Mouse (Mus musculus): Measurements from ENCODE around the gene Itgb4. TPM values are rescaled to one million over a fixed set of nuclear protein-coding genes. Genes with fewer than 3 reads are reported as not detected.

The Itgb4 gene
- polyA plus RNA-seq, 1 experiment from 2014 or later = 0.77 TPM

- H3K27ac ChIP-seq (ENCODE audit: low read depth, low read length) = no peak overlapping the region
- H3K4me3 ChIP-seq (ENCODE audit: low read depth, low read length) = no peak overlapping the region
- WGBS = 71% methylated on average over 8 of the region's 8 CpGs
- no peaks in the 10 kb centered on the region for H3K9me3 ChIP-seq (ENCODE audit: control insufficient read depth, low read length)
- no peak overlapping the region for H3K9ac ChIP-seq (ENCODE audit: low read depth, low read length)
- no peak overlapping the region for H3K4me2 ChIP-seq
- no peak for DNase-seq (ENCODE audit: low spot score)
- peaks cover 14% of the 10 kb centered on the region for H3K27me3 ChIP-seq (replicated peaks; ENCODE audit: control insufficient read depth, insufficient read depth, low read length)
- H3K36me3 ChIP-seq (ENCODE audit: control insufficient read depth, insufficient read depth, low read length) = no peaks in the 10 kb centered on the region
- no peaks in the 10 kb centered on the region for H3K4me1 ChIP-seq (replicated peaks; ENCODE audit: control insufficient read depth, insufficient read depth, low read length)
- no peak for ATAC-seq (replicated peaks; ENCODE audit: low FRiP score)
Observed at GRCm38 (mm10) chr11:115983291-115983690, 8.8 kb downstream of the Itgb4 start.

GRCm38 (mm10) chr11:115989686-115990085 lies 15.2 kb downstream of the Itgb4 start:
- H3K4me3 ChIP-seq (ENCODE audit: low read depth, low read length) = peak overlapping the region; percentile 37
- DNase-seq (ENCODE audit: low spot score) = no peak
- H3K4me2 ChIP-seq = peak overlapping the region; percentile 57
- H3K27me3 ChIP-seq (replicated peaks; ENCODE audit: control insufficient read depth, insufficient read depth, low read length) = 0 out of 2 replicates have a peak, but pooled peaks cover 4% of the 10 kb centered on the region
- no peaks in the 10 kb centered on the region for H3K36me3 ChIP-seq (ENCODE audit: control insufficient read depth, insufficient read depth, low read length)
- no peaks in the 10 kb centered on the region for H3K9me3 ChIP-seq (ENCODE audit: control insufficient read depth, low read length)
- H3K27ac ChIP-seq (ENCODE audit: low read depth, low read length) = no peak overlapping the region
- 0 out of 2 replicates have a peak, but pooled peaks have one; percentile 31 for ATAC-seq (replicated peaks; ENCODE audit: low FRiP score)
- whole genome bisulfite sequencing = 25% methylated on average over 15 of the region's 15 CpGs
- 0 out of 2 replicates have a peak overlapping the region, but pooled peaks have one; percentile 35 for H3K9ac ChIP-seq (ENCODE audit: low read depth, low read length)
- H3K4me1 ChIP-seq (replicated peaks; ENCODE audit: control insufficient read depth, insufficient read depth, low read length) = 0 out of 2 replicates have a peak, but pooled peaks cover 3% of the 10 kb centered on the region

GRCm38 (mm10) chr11:115992098-115992497 lies 17.6 kb downstream of the Itgb4 start:
- no peak overlapping the region for H3K4me3 ChIP-seq (ENCODE audit: low read depth, low read length)
- 61% methylated on average over 4 of the region's 4 CpGs for WGBS
- H3K9me3 ChIP-seq (ENCODE audit: control insufficient read depth, low read length) = no peaks in the 10 kb centered on the region
- no peaks in the 10 kb centered on the region for H3K36me3 ChIP-seq (ENCODE audit: control insufficient read depth, insufficient read depth, low read length)
- no peak overlapping the region for H3K9ac ChIP-seq (ENCODE audit: low read depth, low read length)
- H3K27ac ChIP-seq (ENCODE audit: low read depth, low read length) = no peak overlapping the region
- no peak overlapping the region for H3K4me2 ChIP-seq
- DNase-seq (ENCODE audit: low spot score) = no peak
- H3K27me3 ChIP-seq (replicated peaks; ENCODE audit: control insufficient read depth, insufficient read depth, low read length) = 0 out of 2 replicates have a peak, but pooled peaks cover 4% of the 10 kb centered on the region
- no peak for ATAC-seq (replicated peaks; ENCODE audit: low FRiP score)
- H3K4me1 ChIP-seq (replicated peaks; ENCODE audit: control insufficient read depth, insufficient read depth, low read length) = 0 out of 2 replicates have a peak, but pooled peaks cover 3% of the 10 kb centered on the region

- DNase-seq (ENCODE audit: low spot score) = no peak
- Histone ChIP-seq H3K36me3 (ENCODE audit: control insufficient read depth, insufficient read depth, low read length) (no peaks in the 10 kb centered on the region), H3K27me3 (replicated peaks; ENCODE audit: control insufficient read depth, insufficient read depth, low read length) (peaks cover 4% of the 10 kb centered on the region; the same call in 1 of the 2 replicates), H3K4me3 (ENCODE audit: low read depth, low read length) (no peak overlapping the region), H3K27ac (ENCODE audit: low read depth, low read length) (no peak overlapping the region), H3K4me2 (no peak overlapping the region), H3K4me1 (replicated peaks; ENCODE audit: control insufficient read depth, insufficient read depth, low read length) (peaks cover 11% of the 10 kb centered on the region), H3K9ac (ENCODE audit: low read depth, low read length) (no peak overlapping the region), H3K9me3 (ENCODE audit: control insufficient read depth, low read length) (no peaks in the 10 kb centered on the region)
- WGBS = 83% methylated on average over 3 of the region's 3 CpGs
- no peak for ATAC-seq (replicated peaks; ENCODE audit: low FRiP score)
Observed at GRCm38 (mm10) chr11:115995256-115995655, 20.7 kb downstream of the Itgb4 start.

GRCm38 (mm10) chr11:115997047-115997446 lies 22.5 kb downstream of the Itgb4 start:
- Histone ChIP-seq H3K4me2 (no peak overlapping the region), H3K27me3 (replicated peaks; ENCODE audit: control insufficient read depth, insufficient read depth, low read length) (peaks cover 6% of the 10 kb centered on the region; the same call in 1 of the 2 replicates), H3K9ac (ENCODE audit: low read depth, low read length) (no peak overlapping the region), H3K9me3 (ENCODE audit: control insufficient read depth, low read length) (no peaks in the 10 kb centered on the region), H3K27ac (ENCODE audit: low read depth, low read length) (no peak overlapping the region), H3K4me3 (ENCODE audit: low read depth, low read length) (no peak overlapping the region), H3K36me3 (ENCODE audit: control insufficient read depth, insufficient read depth, low read length) (no peaks in the 10 kb centered on the region), H3K4me1 (replicated peaks; ENCODE audit: control insufficient read depth, insufficient read depth, low read length) (peaks cover 11% of the 10 kb centered on the region)
- ATAC-seq (replicated peaks; ENCODE audit: low FRiP score) = no peak
- DNase-seq (ENCODE audit: low spot score) = no peak
- 69% methylated on average over 4 of the region's 4 CpGs for WGBS

GRCm38 (mm10) chr11:115997662-115998061 lies 23.2 kb downstream of the Itgb4 start:
- WGBS = 56% methylated on average over 5 of the region's 5 CpGs
- Histone ChIP-seq H3K9ac (ENCODE audit: low read depth, low read length) (no peak overlapping the region), H3K4me2 (no peak overlapping the region), H3K27ac (ENCODE audit: low read depth, low read length) (no peak overlapping the region), H3K4me1 (replicated peaks; ENCODE audit: control insufficient read depth, insufficient read depth, low read length) (peaks cover 11% of the 10 kb centered on the region), H3K4me3 (ENCODE audit: low read depth, low read length) (no peak overlapping the region), H3K36me3 (ENCODE audit: control insufficient read depth, insufficient read depth, low read length) (no peaks in the 10 kb centered on the region), H3K27me3 (replicated peaks; ENCODE audit: control insufficient read depth, insufficient read depth, low read length) (peaks cover 6% of the 10 kb centered on the region; the same call in 1 of the 2 replicates), H3K9me3 (ENCODE audit: control insufficient read depth, low read length) (no peaks in the 10 kb centered on the region)
- no peak for ATAC-seq (replicated peaks; ENCODE audit: low FRiP score)
- no peak for DNase-seq (ENCODE audit: low spot score)

- no peaks in the 10 kb centered on the region for H3K9me3 ChIP-seq (ENCODE audit: control insufficient read depth, low read length)
- H3K9ac ChIP-seq (ENCODE audit: low read depth, low read length) = no peak overlapping the region
- H3K27me3 ChIP-seq (replicated peaks; ENCODE audit: control insufficient read depth, insufficient read depth, low read length) = peaks cover 6% of the 10 kb centered on the region; the same call in 1 of the 2 replicates
- 41% methylated on average over 7 of the region's 7 CpGs for whole genome bisulfite sequencing
- no peak overlapping the region for H3K4me3 ChIP-seq (ENCODE audit: low read depth, low read length)
- H3K4me2 ChIP-seq = peak overlapping the region; percentile 9; the same call in 1 of the 2 replicates
- DNase-seq (ENCODE audit: low spot score) = no peak
- peaks cover 18% of the 10 kb centered on the region for H3K4me1 ChIP-seq (replicated peaks; ENCODE audit: control insufficient read depth, insufficient read depth, low read length)
- ATAC-seq (replicated peaks; ENCODE audit: low FRiP score) = no peak
- H3K27ac ChIP-seq (ENCODE audit: low read depth, low read length) = no peak overlapping the region
- no peaks in the 10 kb centered on the region for H3K36me3 ChIP-seq (ENCODE audit: control insufficient read depth, insufficient read depth, low read length)
Observed at GRCm38 (mm10) chr11:115999027-115999426, 24.5 kb downstream of the Itgb4 start.

GRCm38 (mm10) chr11:115999538-116000143 lies 25.1 kb downstream of the Itgb4 start:
- 9% methylated on average over 14 of the region's 14 CpGs for WGBS
- H3K4me2 ChIP-seq = peak overlapping the region; percentile 12; the same call in 1 of the 2 replicates

GRCm38 (mm10) chr11:116000607-116001006 lies 26.1 kb downstream of the Itgb4 start:
- no peak overlapping the region for H3K27ac ChIP-seq (ENCODE audit: low read depth, low read length)

More at GRCm38 (mm10) chr11:115999538-116000143, 25.1 kb downstream of the Itgb4 start:
- Histone ChIP-seq H3K36me3 (ENCODE audit: control insufficient read depth, insufficient read depth, low read length) (no peaks in the 10 kb centered on the region), H3K9me3 (ENCODE audit: control insufficient read depth, low read length) (no peaks in the 10 kb centered on the region), H3K27me3 (replicated peaks; ENCODE audit: control insufficient read depth, insufficient read depth, low read length) (peaks cover 6% of the 10 kb centered on the region; the same call in 1 of the 2 replicates), H3K4me3 (ENCODE audit: low read depth, low read length) (no peak overlapping the region), H3K4me1 (replicated peaks; ENCODE audit: control insufficient read depth, insufficient read depth, low read length) (peaks cover 21% of the 10 kb centered on the region), H3K27ac (ENCODE audit: low read depth, low read length) (no peak overlapping the region), H3K9ac (ENCODE audit: low read depth, low read length) (no peak overlapping the region)
- ATAC-seq (replicated peaks; ENCODE audit: low FRiP score) (no peak), DNase-seq (ENCODE audit: low spot score) (peak; percentile 71)

More at GRCm38 (mm10) chr11:116000607-116001006, 26.1 kb downstream of the Itgb4 start:
- H3K9ac ChIP-seq (ENCODE audit: low read depth, low read length) = no peak overlapping the region
- no peaks in the 10 kb centered on the region for H3K36me3 ChIP-seq (ENCODE audit: control insufficient read depth, insufficient read depth, low read length)
- DNase-seq (ENCODE audit: low spot score) (no peak), ATAC-seq (replicated peaks; ENCODE audit: low FRiP score) (no peak)
- H3K9me3 ChIP-seq (ENCODE audit: control insufficient read depth, low read length) = no peaks in the 10 kb centered on the region
- no peak overlapping the region for H3K4me2 ChIP-seq
- peaks cover 28% of the 10 kb centered on the region for H3K4me1 ChIP-seq (replicated peaks; ENCODE audit: control insufficient read depth, insufficient read depth, low read length)
- peaks cover 6% of the 10 kb centered on the region; the same call in 1 of the 2 replicates for H3K27me3 ChIP-seq (replicated peaks; ENCODE audit: control insufficient read depth, insufficient read depth, low read length)
- H3K4me3 ChIP-seq (ENCODE audit: low read depth, low read length) = no peak overlapping the region
- 64% methylated on average over 10 of the region's 10 CpGs for WGBS
